Mouse (Mus musculus) neural tube, embryonic 12.5 days (tissue): ENCODE measurements around the gene Stx6. TPM values are rescaled to one million over a fixed set of nuclear protein-coding genes. Genes with fewer than 3 reads are reported as not detected.

Source experiments
- ATAC-seq: fragments of 200-750 bp; cut with Nextera tagmentation; 2 replicates; pipeline ENCODE4 v1.8.0; 2017; ENCODE audit warnings: low read depth, mild to moderate bottlenecking, moderate TSS enrichment, moderate library complexity; ENCODE audit not compliant: low FRiP score
- H3K27ac ChIP-seq: fragments of 300-500 bp; sonication (generic); 2 replicates; pipeline ENCODE4 v1.5.1; 2016
- H3K27me3 ChIP-seq: fragments of 300-500 bp; sonication (generic); replicated peaks from 2 replicates; pipeline ENCODE4 v1.6.1; 2016; ENCODE audit warnings: mild to moderate bottlenecking
- H3K36me3 ChIP-seq: fragments of 300-500 bp; sonication (generic); 2 replicates; pipeline ENCODE4 v1.6.1; 2016; ENCODE audit warnings: mild to moderate bottlenecking
- H3K4me1 ChIP-seq: fragments of 300-500 bp; sonication (generic); 2 replicates; pipeline ENCODE4 v1.6.1; 2016
- H3K4me2 ChIP-seq: fragments of 300-500 bp; sonication (generic); replicated peaks from 2 replicates; pipeline ENCODE4 v1.6.1; 2016; ENCODE audit warnings: mild to moderate bottlenecking
- H3K4me3 ChIP-seq: fragments of 300-500 bp; sonication (generic); 2 replicates; pipeline ENCODE4 v1.5.1; 2016
- H3K9ac ChIP-seq: fragments of 300-500 bp; sonication (generic); 2 replicates; pipeline ENCODE4 v1.6.1; 2016; ENCODE audit warnings: mild to moderate bottlenecking
- H3K9me3 ChIP-seq: fragments of 300-500 bp; sonication (generic); 2 replicates; pipeline ENCODE4 v1.6.1; 2016; ENCODE audit warnings: mild to moderate bottlenecking
- WGBS: fragments of 180-500 bp; shearing (Covaris S2); methylation state at CpG from one replicate; pipeline ENCODE4 v1.1.7; 2016; 5-methylcytosine and 5-hydroxymethylcytosine counted together
- polyA plus RNA-seq: library from polyadenylated mRNA; unstranded; fragments of >200 nt; fragmentation: Nextera tagmentation; extraction: Ambion mirVana; gene quantifications from 2 replicates; pipeline ENCODE4 v1.2.1, GENCODE M21; 2016

The Stx6 gene
- polyA plus RNA-seq, 1 experiment from 2014 or later = 129 TPM

GRCm38 (mm10) chr1:155134866-155135265, 23.6 kb upstream of the Stx6 start:
- Histone ChIP-seq H3K4me3 (no peak overlapping the region), H3K36me3 (no peaks in the 10 kb centered on the region), H3K9ac (no peak overlapping the region), H3K9me3 (no peaks in the 10 kb centered on the region), H3K27ac (no peak overlapping the region), H3K4me1 (no peaks in the 10 kb centered on the region), H3K27me3 (no peaks in the 10 kb centered on the region), H3K4me2 (no peak overlapping the region)
- WGBS = 58% methylated on average over 8 of the region's 8 CpGs
- ATAC-seq = no peak

DNA sequence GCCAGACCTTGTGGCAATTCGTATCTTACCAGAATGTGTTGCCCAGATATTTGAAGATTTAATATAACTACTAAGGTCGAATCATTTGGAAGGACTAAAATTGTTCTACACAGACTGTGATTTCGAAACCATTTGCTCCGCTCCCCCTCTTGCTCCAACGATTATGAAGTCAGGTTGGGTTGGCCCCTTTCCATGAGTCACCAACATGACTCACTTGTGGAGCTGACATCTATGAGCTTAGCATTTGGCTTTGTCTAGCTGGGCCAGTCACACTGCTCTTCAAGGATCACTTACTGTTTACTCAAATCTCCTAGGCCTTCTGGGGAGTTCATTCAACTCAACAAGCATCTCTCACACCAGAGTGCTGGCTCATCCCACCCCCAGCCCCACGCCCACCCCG, 19.7 kb upstream of the Stx6 start:
- Histone ChIP-seq H3K9ac (no peak overlapping the region), H3K27ac (no peak overlapping the region), H3K36me3 (no peaks in the 10 kb centered on the region), H3K4me1 (no peaks in the 10 kb centered on the region), H3K9me3 (no peaks in the 10 kb centered on the region), H3K27me3 (no peaks in the 10 kb centered on the region), H3K4me2 (no peak overlapping the region), H3K4me3 (no peak overlapping the region)
- 89% methylated on average over 7 of the region's 7 CpGs for WGBS
- no peak for ATAC-seq

- Histone ChIP-seq H3K9me3 (no peaks in the 10 kb centered on the region), H3K4me2 (no peak overlapping the region), H3K4me1 (no peaks in the 10 kb centered on the region), H3K4me3 (no peak overlapping the region), H3K9ac (no peak overlapping the region), H3K27me3 (no peaks in the 10 kb centered on the region), H3K27ac (no peak overlapping the region), H3K36me3 (no peaks in the 10 kb centered on the region)
- ATAC-seq = no peak
- WGBS = 80% methylated on average over 2 of the region's 2 CpGs
Observed at GRCm38 (mm10) chr1:155140076-155140475, 18.4 kb upstream of the Stx6 start.

- H3K9me3 ChIP-seq = no peaks in the 10 kb centered on the region
- no peak overlapping the region for H3K4me3 ChIP-seq
- H3K27me3 ChIP-seq = no peaks in the 10 kb centered on the region
- ATAC-seq = no peak
- no peak overlapping the region for H3K4me2 ChIP-seq
- H3K4me1 ChIP-seq = no peaks in the 10 kb centered on the region
- 62% methylated on average over 6 of the region's 6 CpGs for WGBS
- H3K9ac ChIP-seq = no peak overlapping the region
- H3K27ac ChIP-seq = no peak overlapping the region
- no peaks in the 10 kb centered on the region for H3K36me3 ChIP-seq
Observed at GRCm38 (mm10) chr1:155145620-155146019, 12.9 kb upstream of the Stx6 start.

- H3K36me3 ChIP-seq = no peaks in the 10 kb centered on the region
- ATAC-seq = 0 out of 2 replicates have a peak, but pooled peaks have one; percentile 37
- H3K4me1 ChIP-seq = no peaks in the 10 kb centered on the region
- H3K27ac ChIP-seq = no peak within 1 kb of the TSS
- H3K9me3 ChIP-seq = no peaks in the 10 kb centered on the region
- no peak within 1 kb of the TSS for H3K9ac ChIP-seq
- 0 out of 2 replicates have a peak within 1 kb of the TSS, but pooled peaks have one; percentile 18 for H3K4me2 ChIP-seq
- H3K4me3 ChIP-seq = no peak within 1 kb of the TSS
- 58% methylated on average over 8 of the region's 8 CpGs for WGBS
- no peaks in the 10 kb centered on the region for H3K27me3 ChIP-seq
Observed at GRCm38 (mm10) chr1:155146572-155146980, 11.9 kb upstream of the Stx6 start, which contains the start of gene Mr1. Gene Mr1 (minus strand): TSS chr1:155146814.

DNA sequence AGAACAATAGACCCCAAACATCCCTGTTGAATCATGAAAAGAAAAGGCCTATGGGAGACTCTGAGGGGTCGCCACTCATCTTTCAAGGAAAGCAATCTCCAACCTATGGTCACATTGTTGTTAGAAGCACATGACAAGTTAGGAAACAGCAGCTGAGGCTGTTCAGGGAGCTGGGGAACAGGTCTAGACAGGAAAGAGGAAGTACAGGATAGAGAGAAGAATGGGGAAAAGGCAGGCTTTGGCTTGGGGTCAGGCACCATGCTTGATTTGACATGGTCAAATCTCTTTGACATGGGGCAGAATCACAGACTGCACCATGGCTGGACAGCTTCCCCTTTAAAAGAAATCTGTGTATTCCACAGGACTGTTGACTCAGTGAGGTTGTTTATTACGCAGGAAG, 11.3 kb upstream of the Stx6 start:
- H3K4me3 ChIP-seq = no peak overlapping the region
- H3K9me3 ChIP-seq = no peaks in the 10 kb centered on the region
- H3K4me2 ChIP-seq = no peak overlapping the region
- no peaks in the 10 kb centered on the region for H3K36me3 ChIP-seq
- H3K27ac ChIP-seq = no peak overlapping the region
- 85% methylated on average over 2 of the region's 2 CpGs for WGBS
- no peaks in the 10 kb centered on the region for H3K4me1 ChIP-seq
- no peak overlapping the region for H3K9ac ChIP-seq
- H3K27me3 ChIP-seq = no peaks in the 10 kb centered on the region
- no peak for ATAC-seq

DNA sequence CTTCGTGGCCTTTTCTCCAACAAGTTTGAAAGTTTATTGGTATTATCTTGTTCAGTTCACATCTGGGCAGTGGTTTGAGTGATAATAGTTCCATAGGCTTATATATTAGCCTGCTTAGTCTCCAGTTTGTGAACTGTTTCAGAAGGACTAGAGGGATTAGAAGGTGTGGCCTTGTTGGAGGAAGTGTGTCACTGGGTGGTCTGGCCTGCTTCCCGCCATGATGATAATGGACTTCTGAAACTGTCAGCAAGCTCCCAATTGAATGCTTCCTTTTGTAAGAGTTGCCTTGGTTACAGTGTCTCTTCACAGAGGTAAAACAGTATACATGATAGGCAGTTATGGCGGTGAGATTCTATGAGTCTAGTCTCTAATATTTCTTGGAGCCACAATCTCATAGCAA, 9.1 kb upstream of the Stx6 start:
- H3K27ac ChIP-seq = no peak overlapping the region
- no peak overlapping the region for H3K9ac ChIP-seq
- ATAC-seq = no peak
- H3K36me3 ChIP-seq = no peaks in the 10 kb centered on the region
- no peaks in the 10 kb centered on the region for H3K9me3 ChIP-seq
- no peak overlapping the region for H3K4me2 ChIP-seq
- WGBS = 86% methylated on average over 3 of the region's 3 CpGs
- H3K4me1 ChIP-seq = no peaks in the 10 kb centered on the region
- H3K4me3 ChIP-seq = no peak overlapping the region
- no peaks in the 10 kb centered on the region for H3K27me3 ChIP-seq

GRCm38 (mm10) chr1:155150821-155151220, 7.7 kb upstream of the Stx6 start:
- Histone ChIP-seq H3K4me2 (no peak overlapping the region), H3K27me3 (no peaks in the 10 kb centered on the region), H3K36me3 (no peaks in the 10 kb centered on the region), H3K9ac (no peak overlapping the region), H3K27ac (no peak overlapping the region), H3K4me1 (no peaks in the 10 kb centered on the region), H3K4me3 (no peak overlapping the region), H3K9me3 (no peaks in the 10 kb centered on the region)
- no peak for ATAC-seq
- WGBS = 88% methylated on average over 5 of the region's 5 CpGs

DNA sequence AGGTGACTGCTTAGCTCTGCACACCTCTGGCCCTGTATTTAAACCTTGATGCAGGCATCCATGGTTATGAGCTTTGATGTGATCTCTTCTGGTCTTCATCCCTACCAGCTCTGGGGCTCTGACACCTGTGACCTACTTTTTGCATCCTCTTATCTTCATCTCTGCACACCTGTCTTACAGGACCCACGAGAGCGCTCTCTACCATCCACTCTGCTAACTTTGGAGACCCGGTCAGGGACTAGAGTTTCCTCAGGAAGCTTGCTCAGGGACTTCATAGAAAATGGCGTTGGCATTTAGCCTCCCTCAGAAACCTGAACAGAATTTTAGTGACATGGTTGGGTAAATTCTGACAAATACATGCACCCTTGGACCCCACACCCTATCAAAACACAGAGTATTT, 4.6 kb upstream of the Stx6 start:
- WGBS = 87% methylated on average over 4 of the region's 4 CpGs
- no peak overlapping the region for H3K4me2 ChIP-seq
- H3K4me3 ChIP-seq = no peak overlapping the region
- no peaks in the 10 kb centered on the region for H3K4me1 ChIP-seq
- H3K9me3 ChIP-seq = no peaks in the 10 kb centered on the region
- H3K27ac ChIP-seq = no peak overlapping the region
- H3K9ac ChIP-seq = no peak overlapping the region
- no peaks in the 10 kb centered on the region for H3K36me3 ChIP-seq
- no peak for ATAC-seq
- no peaks in the 10 kb centered on the region for H3K27me3 ChIP-seq

DNA sequence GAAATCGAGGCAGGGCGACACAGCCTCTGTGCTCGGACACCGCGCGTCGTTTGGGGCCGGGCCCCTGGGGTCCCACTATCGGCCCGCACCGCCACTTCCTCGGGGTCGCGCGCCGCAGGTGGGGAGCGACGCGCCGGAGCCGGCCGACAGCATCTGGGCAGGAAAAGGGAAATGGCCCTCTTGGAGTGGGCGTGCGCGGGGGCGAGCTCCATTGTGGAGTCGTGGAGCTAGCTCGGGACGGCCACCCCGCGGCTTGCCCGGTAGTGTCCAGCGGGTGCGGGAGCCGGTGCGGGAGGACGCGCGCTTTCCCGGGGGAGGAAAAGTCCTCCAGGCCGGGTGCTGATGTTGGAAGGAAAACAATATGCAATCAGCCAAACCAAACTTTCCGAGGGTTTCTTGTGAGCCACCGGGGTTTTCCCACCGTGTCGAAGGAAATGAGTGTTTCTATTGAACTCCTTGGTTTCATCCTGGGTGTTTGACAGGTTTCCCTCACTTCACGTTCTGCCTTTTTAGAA, 512 bp downstream of the Stx6 start:
- under 1% methylated on average over 46 of the region's 46 CpGs for WGBS
- Histone ChIP-seq H3K4me2 (peak overlapping the region; percentile 62), H3K36me3 (no peaks in the 10 kb centered on the region), H3K27me3 (no peaks in the 10 kb centered on the region), H3K4me3 (peak overlapping the region; percentile 85), H3K9ac (peak overlapping the region; percentile 92), H3K4me1 (0 out of 2 replicates have a peak, but pooled peaks cover 7% of the 10 kb centered on the region), H3K27ac (peak overlapping the region; percentile 75), H3K9me3 (no peaks in the 10 kb centered on the region)
- ATAC-seq = peak; percentile 78; the same call in 1 of the 2 replicates

DNA sequence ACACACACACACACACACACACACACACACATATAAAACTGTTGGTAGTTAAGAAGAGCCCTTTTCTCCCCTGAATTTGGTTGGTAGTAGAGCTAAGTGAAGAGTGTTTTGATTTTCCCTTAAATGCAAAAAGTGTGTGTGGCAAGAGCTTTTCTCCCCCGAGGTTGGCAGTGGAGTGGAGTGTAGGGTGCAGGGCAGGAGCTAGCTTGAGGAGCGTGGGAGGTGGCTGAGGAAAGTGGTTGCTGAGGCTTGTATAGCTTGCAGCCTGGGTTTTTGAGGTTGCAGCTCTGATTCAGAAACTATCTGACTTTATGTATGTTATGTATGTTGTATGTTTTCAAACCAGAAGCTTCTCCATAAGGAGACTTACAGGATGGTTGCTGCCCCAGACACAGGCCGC, 8.9 kb downstream of the Stx6 start:
- H3K4me2 ChIP-seq = no peak overlapping the region
- H3K9ac ChIP-seq = no peak overlapping the region
- no peaks in the 10 kb centered on the region for H3K27me3 ChIP-seq
- H3K4me1 ChIP-seq = peaks cover 4% of the 10 kb centered on the region; the same call in 1 of the 2 replicates
- no peak for ATAC-seq
- no peak overlapping the region for H3K27ac ChIP-seq
- H3K4me3 ChIP-seq = no peak overlapping the region
- no peaks in the 10 kb centered on the region for H3K9me3 ChIP-seq
- H3K36me3 ChIP-seq = no peaks in the 10 kb centered on the region
- WGBS = 94% methylated on average over 3 of the region's 3 CpGs

DNA sequence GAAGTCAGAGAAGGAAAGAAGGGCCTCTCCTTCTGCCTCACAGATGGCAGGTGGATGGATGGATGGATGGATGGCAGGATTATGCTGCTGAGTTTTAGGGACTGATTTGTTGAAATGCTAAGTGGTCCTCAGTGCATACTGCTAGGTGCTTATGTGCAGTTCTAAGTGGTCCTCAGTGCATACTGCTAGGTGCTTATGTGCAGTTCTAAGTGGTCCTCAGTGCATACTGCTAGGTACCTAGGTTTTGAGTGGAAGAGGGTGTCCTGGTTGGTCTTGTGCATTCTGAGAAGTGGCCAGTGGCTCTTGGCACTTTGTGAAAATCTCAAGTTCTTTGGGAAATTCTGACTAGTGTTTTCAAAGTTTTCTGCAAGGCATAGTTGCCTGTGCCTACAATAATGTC, 11.4 kb downstream of the Stx6 start:
- Histone ChIP-seq H3K4me1 (peaks cover 4% of the 10 kb centered on the region; the same call in 1 of the 2 replicates), H3K36me3 (peaks cover 4% of the 10 kb centered on the region; the same call in 1 of the 2 replicates), H3K4me3 (no peak overlapping the region), H3K4me2 (no peak overlapping the region), H3K27me3 (no peaks in the 10 kb centered on the region), H3K9ac (no peak overlapping the region), H3K9me3 (no peaks in the 10 kb centered on the region), H3K27ac (no peak overlapping the region)
- no peak for ATAC-seq

DNA sequence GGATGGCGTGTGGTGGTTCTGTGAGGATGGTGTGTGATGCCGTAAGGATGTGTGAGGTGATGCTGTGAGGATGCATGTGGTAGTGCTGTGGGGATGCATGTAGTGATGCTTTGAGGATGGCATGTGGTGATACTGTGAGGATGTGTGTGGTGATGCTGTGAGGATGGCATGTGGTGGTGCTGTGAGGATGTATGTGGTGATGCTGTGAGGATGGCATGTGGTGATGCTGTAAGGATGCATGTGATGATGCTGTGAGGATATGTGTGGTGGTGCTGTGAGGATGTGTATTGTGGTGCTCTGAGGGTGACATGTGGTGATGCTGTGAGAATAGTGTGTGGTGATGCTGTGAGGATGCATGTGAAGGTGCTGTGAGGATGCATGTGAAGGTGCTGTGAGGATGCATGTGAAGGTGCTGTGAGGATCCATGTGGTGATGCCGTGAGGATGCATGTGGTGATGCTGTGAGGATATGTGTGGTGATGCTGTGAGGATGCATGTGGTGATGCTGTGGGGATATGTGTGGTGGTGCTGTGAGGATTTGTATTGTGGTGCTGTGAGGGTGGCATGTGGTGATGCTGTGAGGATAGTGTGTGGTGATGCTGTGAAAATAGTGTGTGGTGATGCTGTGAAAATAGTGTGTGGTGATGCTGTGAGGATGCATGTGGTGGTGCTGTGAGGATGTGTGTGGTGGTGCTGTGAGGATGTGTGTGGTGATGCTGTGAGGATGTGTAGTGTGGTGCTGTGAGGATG, 14.6 kb downstream of the Stx6 start:
- no peaks in the 10 kb centered on the region for H3K9me3 ChIP-seq
- 88% methylated on average over 3 of the region's 3 CpGs for WGBS
- H3K36me3 ChIP-seq = peaks cover 19% of the 10 kb centered on the region
- peaks cover 4% of the 10 kb centered on the region; the same call in 1 of the 2 replicates for H3K4me1 ChIP-seq
- H3K9ac ChIP-seq = no peak overlapping the region
- no peak for ATAC-seq
- H3K4me3 ChIP-seq = no peak overlapping the region
- H3K4me2 ChIP-seq = no peak overlapping the region
- H3K27ac ChIP-seq = no peak overlapping the region
- H3K27me3 ChIP-seq = no peaks in the 10 kb centered on the region
